ENCODE assay signal across 13 mouse cellular contexts in the genomic region with DNA sequence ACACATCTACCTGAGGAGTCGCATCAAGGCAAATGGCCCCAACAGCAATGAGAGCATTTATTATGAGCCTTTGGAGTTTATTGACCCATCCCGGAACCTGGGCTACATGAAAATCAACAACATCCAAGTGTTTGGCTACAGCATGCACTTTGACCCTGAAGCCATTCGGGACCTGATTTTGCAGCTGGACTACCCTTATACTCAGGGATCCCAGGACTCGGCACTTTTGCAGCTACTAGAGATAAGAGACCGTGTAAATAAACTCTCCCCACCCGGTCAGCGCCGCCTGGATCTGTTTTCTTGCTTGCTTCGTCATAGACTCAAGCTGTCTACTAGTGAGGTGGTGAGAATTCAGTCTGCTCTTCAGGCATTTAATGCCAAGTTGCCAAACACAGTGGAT.
"Had no signal": no experiment of that assay in that cellular context is flagged by ENCODE, and none has a peak within 500 bp of the region (broad histone marks: within the 10 kb centered on the region; RNA-seq: fewer than 3 reads in every experiment).

No protein-coding gene starts in this region.

- H3K4me3 ChIP-seq: layer of hippocampus, adult 2 months; limb, embryonic 12.5 days; liver, embryonic 13.5 days; midbrain, embryonic 13.5 days had no signal

- H3K27me3 ChIP-seq: limb, embryonic 12.5 days; liver, embryonic 13.5 days; midbrain, embryonic 13.5 days had no signal

- DNase-seq: kidney, adult 9 months; kidney, postnatal 4 days; liver, embryonic 13.5 days; lung, adult 2 months; lung, postnatal 36 days; thymus, adult 2 months; thymus, postnatal 36 days had no signal

- H3K4me2 ChIP-seq: limb, embryonic 12.5 days; liver, embryonic 13.5 days; midbrain, embryonic 13.5 days had no signal

- H3K4me1 ChIP-seq: limb, embryonic 12.5 days; liver, embryonic 13.5 days; midbrain, embryonic 13.5 days had no signal

- ATAC-seq: hindbrain, postnatal 0 days; lung, postnatal 0 days; midbrain, embryonic 13.5 days had no signal

- H3K9me3 ChIP-seq: liver, embryonic 13.5 days; midbrain, embryonic 13.5 days had no signal

- H3K27ac ChIP-seq: hindbrain, postnatal 0 days; kidney, postnatal 0 days; layer of hippocampus, adult 2 months; limb, embryonic 12.5 days; liver, embryonic 13.5 days; midbrain, embryonic 13.5 days had no signal

- H3K36me3 ChIP-seq: limb, embryonic 12.5 days; liver, embryonic 13.5 days; midbrain, embryonic 13.5 days had no signal

- H3K9ac ChIP-seq: limb, embryonic 12.5 days; liver, embryonic 13.5 days; midbrain, embryonic 13.5 days had no signal
